Mouse (Mus musculus) kidney, adult 2 months (tissue): ENCODE measurements around the gene Usp46. TPM values are rescaled to one million over a fixed set of nuclear protein-coding genes. Genes with fewer than 3 reads are reported as not detected.
A peak's percentile ranks its signal among the peaks of the same experiment; 100 is the strongest.

Source experiments
- DNase-seq: peaks from one replicate; pipeline ENCODE4 v3.0.0; 2021
- H3K27ac ChIP-seq: fragments of 200-500 bp; 2 replicates; pipeline ENCODE4 v1.5.1; 2012; ENCODE audit warnings: low read depth, low read length, control low read depth, inconsistent platforms; ENCODE audit not compliant: insufficient read depth
- H3K27me3 ChIP-seq: fragments of 200-500 bp; replicated peaks from 2 replicates; pipeline ENCODE4 v1.6.1; 2012; ENCODE audit warnings: mild to moderate bottlenecking, moderate library complexity, low read length, inconsistent platforms; ENCODE audit not compliant: control insufficient read depth, insufficient read depth
- H3K36me3 ChIP-seq: fragments of 200-500 bp; 2 replicates; pipeline ENCODE4 v1.6.1; 2012; ENCODE audit warnings: mild to moderate bottlenecking, moderate library complexity, low read length, inconsistent platforms; ENCODE audit not compliant: control insufficient read depth, insufficient read depth
- H3K4me1 ChIP-seq: fragments of 200-500 bp; 2 replicates; pipeline ENCODE4 v1.6.1; 2011; ENCODE audit warnings: low read length; ENCODE audit not compliant: control insufficient read depth, insufficient read depth
- H3K4me3 ChIP-seq: fragments of 200-500 bp; 2 replicates; pipeline ENCODE4 v1.5.1; 2011; ENCODE audit warnings: mild to moderate bottlenecking, low read depth, low read length, control low read depth; ENCODE audit not compliant: insufficient read depth
- CTCF ChIP-seq: fragments of 200-500 bp; conservative IDR thresholded peaks from 2 replicates; pipeline ENCODE4 v1.5.1; 2011; ENCODE audit warnings: low read depth, mild to moderate bottlenecking, control low read depth, low read length, moderate library complexity, mixed read lengths; ENCODE audit not compliant: insufficient read depth, insufficient read length
- POLR2A ChIP-seq: fragments of 200-500 bp; IDR thresholded peaks from one replicate; pipeline ENCODE4 v1.6.1; 2011; ENCODE audit warnings: low read depth, low read length, control low read depth
- WGBS: fragments of 180-500 bp; shearing (Covaris S2); methylation state at CpG from one replicate; pipeline ENCODE4 v1.1.7; 2018; 5-methylcytosine and 5-hydroxymethylcytosine counted together
- polyA plus RNA-seq: library from polyadenylated mRNA; depleted of rRNA; stranded (reverse); fragments of >200 nt; gene quantifications from 2 replicates; pipeline ENCODE4 v1.2.3, GENCODE M21; 2012

The Usp46 gene
- polyA plus RNA-seq, 1 experiment, result 9.1 TPM

DNA sequence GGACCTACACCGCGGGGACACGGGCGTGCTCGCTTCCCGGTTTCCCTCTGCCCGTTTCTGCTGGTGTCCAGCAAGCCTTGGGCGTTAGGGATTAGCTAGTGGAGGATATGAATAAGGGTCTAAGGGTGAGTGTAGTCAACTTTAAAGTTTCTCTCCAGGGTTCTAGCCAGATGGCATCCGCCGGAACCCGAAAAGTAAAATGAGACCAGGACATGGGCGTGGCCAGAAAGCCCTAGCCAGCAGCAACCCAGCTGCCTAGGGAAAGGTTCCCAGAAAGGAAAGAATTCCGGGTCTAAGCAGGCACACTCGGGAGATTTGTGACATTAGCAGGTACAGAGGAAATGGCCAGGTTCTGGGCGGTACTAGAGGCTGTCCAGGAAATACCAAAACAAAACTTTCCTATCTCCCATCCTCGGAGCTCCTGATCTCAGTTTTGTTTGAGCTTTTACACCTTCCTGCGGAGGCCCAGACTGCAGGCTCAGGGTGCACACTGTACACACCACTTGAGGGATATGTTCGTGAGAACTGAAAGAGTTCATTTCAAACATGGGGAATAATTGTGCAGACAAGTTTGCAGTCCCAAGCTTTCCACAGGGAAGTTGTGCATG lies 587 bp upstream of the Usp46 start:
- WGBS, result under 1% methylated on average over 18 of the region's 18 CpGs
- TF ChIP-seq CTCF (no peak), POLR2A (no peak)
- Histone ChIP-seq H3K4me1 (peaks cover 23% of the 10 kb centered on the region), H3K36me3 (no peaks in the 10 kb centered on the region), H3K27ac (peak overlapping the region; percentile 95), H3K4me3 (peak overlapping the region; percentile 91), H3K27me3 (no peaks in the 10 kb centered on the region)
- peak; percentile 93 for DNase-seq

GRCm38 (mm10) chr5:74067346-74067745 lies 885 bp downstream of the Usp46 start:
- Histone ChIP-seq H3K27ac (no peak overlapping the region), H3K27me3 (no peaks in the 10 kb centered on the region), H3K4me1 (peaks cover 32% of the 10 kb centered on the region), H3K4me3 (peak overlapping the region; percentile 67), H3K36me3 (no peaks in the 10 kb centered on the region)
- no peak for DNase-seq
- TF ChIP-seq CTCF, result no peak
- no peak for TF ChIP-seq POLR2A
- 19% methylated on average over 4 of the region's 4 CpGs for WGBS

DNA sequence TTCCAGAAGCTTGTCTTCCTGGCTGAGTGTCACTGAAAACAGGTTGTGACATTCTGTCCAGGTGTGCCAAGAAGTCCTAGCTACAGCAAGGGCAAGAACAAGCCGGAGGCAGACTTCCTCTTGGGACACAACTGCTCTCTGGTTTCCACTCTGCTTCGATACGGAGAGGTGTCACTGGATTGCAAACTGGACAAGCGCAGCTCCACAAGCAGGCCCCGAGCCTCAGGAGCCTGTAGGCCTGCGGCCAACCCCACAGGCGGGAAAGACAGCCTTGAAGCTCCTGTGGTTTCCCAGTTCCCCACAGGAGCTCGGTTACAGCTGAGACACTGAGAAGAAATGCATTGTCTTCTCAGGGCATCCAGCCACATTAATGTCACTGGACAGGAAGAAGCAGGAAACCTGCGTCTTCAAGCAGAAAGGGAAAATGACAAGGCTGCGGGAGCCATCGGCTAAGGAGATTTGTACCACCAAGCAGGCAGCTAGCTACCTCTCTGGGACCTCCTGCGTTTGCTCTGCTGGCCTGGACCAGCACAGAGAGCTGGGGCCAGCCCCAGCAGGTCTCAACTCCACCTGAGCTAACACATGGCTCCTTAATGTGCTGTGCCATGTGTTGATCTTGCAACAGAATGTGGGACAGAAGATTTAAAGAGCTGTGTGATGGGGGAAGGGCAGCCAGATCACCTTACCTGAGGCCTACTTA lies 1.7 kb downstream of the Usp46 start:
- H3K27me3 ChIP-seq, result no peaks in the 10 kb centered on the region
- no peak for TF ChIP-seq POLR2A
- TF ChIP-seq CTCF, result no peak
- peak overlapping the region; percentile 18 for H3K4me3 ChIP-seq
- DNase-seq, result peak; percentile 75
- peaks cover 34% of the 10 kb centered on the region for H3K4me1 ChIP-seq
- H3K27ac ChIP-seq, result peak overlapping the region; percentile 57
- H3K36me3 ChIP-seq, result no peaks in the 10 kb centered on the region
- 25% methylated on average over 12 of the region's 12 CpGs for WGBS

DNA sequence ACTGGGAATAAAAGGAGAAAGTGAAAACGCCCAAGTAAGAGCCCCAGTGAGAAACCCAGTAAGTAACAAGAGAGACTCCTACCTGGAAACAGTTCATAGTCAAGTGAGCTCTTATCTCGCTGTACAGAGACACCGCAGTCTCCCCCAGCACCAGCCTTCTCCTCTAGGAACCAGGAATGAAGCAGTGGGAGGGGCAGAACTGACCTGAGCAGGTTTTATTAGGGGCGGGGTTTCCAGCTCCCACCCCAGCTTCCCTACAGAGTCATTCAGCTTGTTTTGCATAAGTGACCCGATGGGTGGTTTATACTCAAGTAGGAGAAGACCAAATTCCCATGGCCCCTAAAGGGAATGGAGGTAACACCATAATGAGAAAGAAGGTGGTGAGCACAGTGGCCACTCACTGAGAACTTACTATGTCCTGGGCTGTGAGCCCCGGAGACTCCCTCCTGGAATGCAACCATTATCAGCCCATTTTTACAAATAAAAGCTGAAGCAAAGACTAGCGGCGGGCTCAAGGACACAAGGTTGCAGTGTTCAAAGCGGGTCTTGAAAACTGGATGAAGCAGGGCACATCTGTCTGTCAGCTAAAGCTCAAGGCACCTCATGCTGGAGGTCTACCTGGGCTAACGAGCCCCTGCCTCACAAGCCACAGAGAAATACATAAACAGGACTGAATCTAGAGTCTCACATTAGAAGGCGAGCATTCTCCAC lies 2.5 kb downstream of the Usp46 start:
- H3K36me3 ChIP-seq, result no peaks in the 10 kb centered on the region
- WGBS, result 41% methylated on average over 11 of the region's 11 CpGs
- H3K4me1 ChIP-seq, result peaks cover 37% of the 10 kb centered on the region
- no peak for TF ChIP-seq POLR2A
- TF ChIP-seq CTCF, result no peak
- H3K27ac ChIP-seq, result peak overlapping the region; percentile 70
- no peaks in the 10 kb centered on the region for H3K27me3 ChIP-seq
- peak; percentile 59 for DNase-seq
- no peak overlapping the region for H3K4me3 ChIP-seq

DNA sequence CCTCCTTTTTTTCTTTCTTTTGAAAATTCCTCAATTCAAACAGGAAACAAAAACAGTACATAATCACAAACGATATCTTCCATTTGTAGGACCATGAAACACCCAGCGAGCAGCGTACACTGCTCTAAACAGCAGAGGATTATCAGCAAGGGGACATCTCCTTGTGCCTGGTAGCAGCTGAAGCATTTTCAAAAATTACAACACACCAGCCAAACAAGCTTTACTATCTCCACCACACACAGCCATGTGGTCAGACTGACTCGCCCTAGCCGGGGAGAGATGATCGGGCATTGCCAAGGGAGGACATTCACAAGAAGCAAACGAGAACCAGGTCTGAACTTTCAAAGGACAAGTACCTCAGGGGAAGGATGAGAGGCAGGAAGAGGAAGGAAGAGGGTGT lies 3.4 kb downstream of the Usp46 start:
- peaks cover 37% of the 10 kb centered on the region for H3K4me1 ChIP-seq
- no peak overlapping the region for H3K4me3 ChIP-seq
- DNase-seq, result no peak
- no peaks in the 10 kb centered on the region for H3K27me3 ChIP-seq
- WGBS, result 63% methylated on average over 7 of the region's 7 CpGs
- TF ChIP-seq POLR2A (no peak), CTCF (no peak)
- H3K36me3 ChIP-seq, result no peaks in the 10 kb centered on the region
- H3K27ac ChIP-seq, result no peak overlapping the region

DNA sequence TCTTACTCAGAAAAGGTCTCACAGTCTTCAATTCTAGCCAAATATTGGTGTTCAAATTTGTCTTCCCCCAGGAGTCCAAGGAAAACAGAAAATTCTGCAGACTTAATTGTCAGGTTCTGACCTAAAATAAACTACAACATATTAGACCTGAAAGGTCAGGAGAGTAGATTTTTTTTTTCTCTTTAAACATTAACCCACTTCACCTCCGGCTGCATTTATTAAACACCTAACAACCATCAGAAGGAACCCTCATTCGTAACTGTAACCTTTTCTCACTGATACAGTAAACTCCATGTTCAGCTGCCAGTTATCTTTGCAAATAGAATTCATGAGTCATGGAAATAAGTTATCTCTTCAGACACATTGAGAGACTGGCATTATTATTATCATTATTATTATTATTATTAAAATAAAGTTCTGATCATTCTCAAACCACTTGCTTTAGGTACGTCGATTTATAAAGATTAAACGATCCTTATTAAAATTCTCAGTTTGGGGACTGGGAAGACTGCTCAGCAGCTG lies 4.9 kb downstream of the Usp46 start:
- WGBS, result 58% methylated on average over 5 of the region's 5 CpGs
- TF ChIP-seq POLR2A, result no peak
- TF ChIP-seq CTCF, result no peak
- peaks cover 37% of the 10 kb centered on the region for H3K4me1 ChIP-seq
- no peaks in the 10 kb centered on the region for H3K36me3 ChIP-seq
- no peaks in the 10 kb centered on the region for H3K27me3 ChIP-seq
- no peak overlapping the region for H3K4me3 ChIP-seq
- DNase-seq, result peak; percentile 62
- H3K27ac ChIP-seq, result no peak overlapping the region; the same call in 1 of the 2 replicates

GRCm38 (mm10) chr5:74062266-74062665 lies 6.0 kb downstream of the Usp46 start:
- no peaks in the 10 kb centered on the region for H3K27me3 ChIP-seq
- no peak for DNase-seq
- H3K27ac ChIP-seq, result no peak overlapping the region
- no peaks in the 10 kb centered on the region for H3K36me3 ChIP-seq
- H3K4me1 ChIP-seq, result peaks cover 37% of the 10 kb centered on the region
- H3K4me3 ChIP-seq, result no peak overlapping the region
- TF ChIP-seq CTCF (no peak), POLR2A (no peak)
- 73% methylated on average over 7 of the region's 7 CpGs for WGBS
